Mouse (Mus musculus): ENCODE results near the gene Zg16.
A peak's percentile ranks its signal among the peaks of the same experiment; 100 is the strongest.

Zg16 gene

GRCm38 (mm10) chr7:127020901-127021562, 66.1 kb downstream of the Zg16 start, which contains the start of the genes Gm42742 and Prrt2:
TSS of gene Gm42742 (minus strand) at chr7:127021097.
TSS of gene Prrt2 (minus strand) at chr7:127021211.
- peak; percentile 70 for DNase-seq (ENCODE audit: low spot score)

- no peak for DNase-seq (ENCODE audit: low spot score)
These were observed 66.6 kb downstream of the Zg16 start for GRCm38 (mm10) chr7:127020491-127020890.

- DNase-seq (ENCODE audit: low spot score) = no peak
These were observed 67.1 kb downstream of the Zg16 start for GRCm38 (mm10) chr7:127020031-127020430.

- DNase-seq (ENCODE audit: low spot score) = no peak
These were observed 67.7 kb downstream of the Zg16 start for GRCm38 (mm10) chr7:127019306-127019960.

- DNase-seq (ENCODE audit: low spot score) = no peak
These were observed 68.5 kb downstream of the Zg16 start for GRCm38 (mm10) chr7:127018416-127019305.

- no peak for DNase-seq (ENCODE audit: low spot score)
These were observed 69.2 kb downstream of the Zg16 start for GRCm38 (mm10) chr7:127017950-127018345.

GRCm38 (mm10) chr7:127016971-127017949, 69.9 kb downstream of the Zg16 start, which contains the start of gene Pagr1a:
TSS of gene Pagr1a (minus strand) at chr7:127017352.
- DNase-seq (ENCODE audit: low spot score) = peak; percentile 98

GRCm38 (mm10) chr7:127016486-127016938, 70.6 kb downstream of the Zg16 start:
- DNase-seq (ENCODE audit: low spot score) = no peak

GRCm38 (mm10) chr7:127016481-127016485, 70.8 kb downstream of the Zg16 start, which contains the start of gene Pagr1b:
TSS of gene Pagr1b (minus strand) at chr7:127016484.
- no peak for DNase-seq (ENCODE audit: low spot score)

GRCm38 (mm10) chr7:127016081-127016480, 71.0 kb downstream of the Zg16 start:
- DNase-seq (ENCODE audit: low spot score) = peak; percentile 47

GRCm38 (mm10) chr7:127014993-127015392, 72.1 kb downstream of the Zg16 start:
- DNase-seq (ENCODE audit: low spot score) = no peak

GRCm38 (mm10) chr7:127014320-127014719, 72.8 kb downstream of the Zg16 start, which contains the start of gene Mvp:
TSS of gene Mvp (minus strand) at chr7:127014621.
- no peak for DNase-seq (ENCODE audit: low spot score)

- no peak for DNase-seq (ENCODE audit: low spot score)
These were observed 73.7 kb downstream of the Zg16 start for GRCm38 (mm10) chr7:127013385-127013784.

- no peak for DNase-seq (ENCODE audit: low spot score)
These were observed 74.3 kb downstream of the Zg16 start for GRCm38 (mm10) chr7:127012845-127013244.

- DNase-seq (ENCODE audit: low spot score) = no peak
These were observed 74.8 kb downstream of the Zg16 start for GRCm38 (mm10) chr7:127012374-127012773.

GRCm38 (mm10) chr7:127011717-127012116, 75.4 kb downstream of the Zg16 start:
- DNase-seq (ENCODE audit: low spot score) = no peak

GRCm38 (mm10) chr7:127011051-127011450, 76.1 kb downstream of the Zg16 start:
- DNase-seq (ENCODE audit: low spot score) = no peak

- no peak for DNase-seq (ENCODE audit: low spot score)
These were observed 77.6 kb downstream of the Zg16 start for GRCm38 (mm10) chr7:127009307-127010085.

GRCm38 (mm10) chr7:127008239-127009019, 78.7 kb downstream of the Zg16 start:
- DNase-seq (ENCODE audit: low spot score) = peak; percentile 76

Data from testis, postnatal 14 days (tissue).